Mouse (Mus musculus): Measurements from ENCODE around the gene Zdhhc9. TPM values are rescaled to one million over a fixed set of nuclear protein-coding genes. Genes with fewer than 3 reads are reported as not detected.
"Not testable (repeated sequence)": the region's sequence is repeated elsewhere in the genome, so short reads cannot be mapped to it uniquely, and the experiment has no call there.

The Zdhhc9 gene
- polyA plus RNA-seq (2016; fragmentation: Nextera tagmentation; extraction: Ambion mirVana), result 8.0 and 8.3 TPM in 2 replicates

- peaks cover 4% of the 10 kb centered on the region; the same call in 1 of the 2 replicates for H3K4me1 ChIP-seq
- no peaks in the 10 kb centered on the region for H3K36me3 ChIP-seq
- peak within 1 kb of the TSS; percentile 75 for H3K27ac ChIP-seq
- H3K9me3 ChIP-seq (replicated peaks), result no peaks in the 10 kb centered on the region
- ATAC-seq (ENCODE audit: low FRiP score), result peak; percentile 99
- peak within 1 kb of the TSS; percentile 66 for H3K9ac ChIP-seq
- H3K4me2 ChIP-seq (replicated peaks), result peak within 1 kb of the TSS; percentile 55
- 21% methylated on average over 34 of the region's 34 CpGs for WGBS
- no peaks in the 10 kb centered on the region for H3K27me3 ChIP-seq
- peak within 1 kb of the TSS; percentile 65 for H3K4me3 ChIP-seq
Measured at GRCm38 (mm10) chrX:48208519-48209185, at the start of gene Zdhhc9. Zdhhc9 (minus strand) TSS chrX:48208878.

- Histone ChIP-seq H3K4me1 (peaks cover 5% of the 10 kb centered on the region; the same call in 1 of the 2 replicates), H3K9me3 (replicated peaks) (no peaks in the 10 kb centered on the region), H3K4me3 (peak overlapping the region; percentile 47), H3K27ac (no peak overlapping the region), H3K27me3 (no peaks in the 10 kb centered on the region), H3K4me2 (replicated peaks) (peak overlapping the region; percentile 54), H3K9ac (peak overlapping the region; percentile 47; the same call in 1 of the 2 replicates), H3K36me3 (0 out of 2 replicates have a peak, but pooled peaks cover 7% of the 10 kb centered on the region)
- 23% methylated on average over 16 of the region's 16 CpGs for WGBS
- ATAC-seq (ENCODE audit: low FRiP score), result no peak; the same call in 1 of the 2 replicates
Measured at GRCm38 (mm10) chrX:48257011-48257410, 48.3 kb upstream of the Zdhhc9 start.

- 17% methylated on average over 33 of the region's 33 CpGs for WGBS
- H3K36me3 ChIP-seq, result 0 out of 2 replicates have a peak, but pooled peaks cover 6% of the 10 kb centered on the region
- H3K4me1 ChIP-seq, result peaks cover 5% of the 10 kb centered on the region; the same call in 1 of the 2 replicates
- H3K27ac ChIP-seq, result peak within 1 kb of the TSS; percentile 86
- H3K9me3 ChIP-seq (replicated peaks), result no peaks in the 10 kb centered on the region
- H3K9ac ChIP-seq, result peak within 1 kb of the TSS; percentile 53
- H3K4me2 ChIP-seq (replicated peaks), result peak within 1 kb of the TSS; percentile 54
- peak; percentile 98 for ATAC-seq (ENCODE audit: low FRiP score)
- H3K4me3 ChIP-seq, result peak within 1 kb of the TSS; percentile 47
- no peaks in the 10 kb centered on the region for H3K27me3 ChIP-seq
Measured at GRCm38 (mm10) chrX:48256468-48257007, 47.9 kb upstream of the Zdhhc9 start, which contains the start of gene Utp14a. Utp14a (plus strand) TSS chrX:48256862.

- Histone ChIP-seq H3K27ac (peak overlapping the region; percentile 86), H3K9ac (peak overlapping the region; percentile 53; the same call in 1 of the 2 replicates), H3K4me3 (peak overlapping the region; percentile 47), H3K36me3 (0 out of 2 replicates have a peak, but pooled peaks cover 3% of the 10 kb centered on the region), H3K9me3 (replicated peaks) (no peaks in the 10 kb centered on the region), H3K27me3 (no peaks in the 10 kb centered on the region), H3K4me2 (replicated peaks) (peak overlapping the region; percentile 54), H3K4me1 (peaks cover 5% of the 10 kb centered on the region; the same call in 1 of the 2 replicates)
- ATAC-seq (ENCODE audit: low FRiP score), result peak; percentile 59; the same call in 1 of the 2 replicates
- 14% methylated on average over 18 of the region's 18 CpGs for WGBS
Measured at GRCm38 (mm10) chrX:48255830-48256428, 47.3 kb upstream of the Zdhhc9 start.

- no peak overlapping the region for H3K9ac ChIP-seq
- 76% methylated on average over 7 of the region's 7 CpGs for WGBS
- no peak overlapping the region for H3K27ac ChIP-seq
- H3K4me2 ChIP-seq (replicated peaks), result no peak overlapping the region
- no peaks in the 10 kb centered on the region for H3K4me1 ChIP-seq
- ATAC-seq (ENCODE audit: low FRiP score), result no peak
- H3K4me3 ChIP-seq, result no peak overlapping the region
- H3K27me3 ChIP-seq, result no peaks in the 10 kb centered on the region
- no peaks in the 10 kb centered on the region for H3K9me3 ChIP-seq (replicated peaks)
- H3K36me3 ChIP-seq, result no peaks in the 10 kb centered on the region
Measured at GRCm38 (mm10) chrX:48234417-48234816, 25.7 kb upstream of the Zdhhc9 start.

- Histone ChIP-seq H3K36me3 (no peaks in the 10 kb centered on the region), H3K9ac (no peak overlapping the region), H3K27ac (no peak overlapping the region), H3K9me3 (replicated peaks) (no peaks in the 10 kb centered on the region), H3K4me2 (replicated peaks) (no peak overlapping the region), H3K4me1 (no peaks in the 10 kb centered on the region), H3K4me3 (no peak overlapping the region), H3K27me3 (no peaks in the 10 kb centered on the region)
- WGBS, result 77% methylated on average over 7 of the region's 7 CpGs
- no peak for ATAC-seq (ENCODE audit: low FRiP score)
Measured at GRCm38 (mm10) chrX:48226225-48226624, 17.5 kb upstream of the Zdhhc9 start.

- H3K4me2 ChIP-seq (replicated peaks), result no peak overlapping the region
- H3K4me3 ChIP-seq, result no peak overlapping the region
- H3K9ac ChIP-seq, result no peak overlapping the region
- H3K27ac ChIP-seq, result no peak overlapping the region
- H3K9me3 ChIP-seq (replicated peaks), result no peaks in the 10 kb centered on the region
- WGBS, result 87% methylated on average over 7 of the region's 7 CpGs
- H3K4me1 ChIP-seq, result no peaks in the 10 kb centered on the region
- no peaks in the 10 kb centered on the region for H3K36me3 ChIP-seq
- H3K27me3 ChIP-seq, result no peaks in the 10 kb centered on the region
- no peak for ATAC-seq (ENCODE audit: low FRiP score)
Measured at GRCm38 (mm10) chrX:48222706-48223105, 14.0 kb upstream of the Zdhhc9 start.

GRCm38 (mm10) chrX:48219468-48219867 lies 10.8 kb upstream of the Zdhhc9 start:
- Histone ChIP-seq H3K4me1 (no peaks in the 10 kb centered on the region), H3K9ac (no peak overlapping the region), H3K4me2 (replicated peaks) (no peak overlapping the region), H3K27ac (no peak overlapping the region), H3K36me3 (no peaks in the 10 kb centered on the region), H3K4me3 (no peak overlapping the region), H3K9me3 (replicated peaks) (no peaks in the 10 kb centered on the region), H3K27me3 (no peaks in the 10 kb centered on the region)
- 73% methylated on average over 5 of the region's 5 CpGs for WGBS
- no peak for ATAC-seq (ENCODE audit: low FRiP score)

GRCm38 (mm10) chrX:48209746-48210145 lies 1.1 kb upstream of the Zdhhc9 start:
- H3K27me3 ChIP-seq; H3K9me3 ChIP-seq (replicated peaks); H3K4me3 ChIP-seq; H3K27ac ChIP-seq; ATAC-seq (ENCODE audit: low FRiP score); H3K4me2 ChIP-seq (replicated peaks); H3K4me1 ChIP-seq; H3K36me3 ChIP-seq; H3K9ac ChIP-seq: not testable (repeated sequence)
- 100% methylated on average over 2 of the region's 4 CpGs for WGBS

GRCm38 (mm10) chrX:48207761-48208487 lies 754 bp downstream of the Zdhhc9 start:
- ATAC-seq (ENCODE audit: low FRiP score), result peak; percentile 89
- H3K27ac ChIP-seq, result peak overlapping the region; percentile 62
- 17% methylated on average over 33 of the region's 36 CpGs for WGBS
- no peaks in the 10 kb centered on the region for H3K27me3 ChIP-seq
- H3K4me1 ChIP-seq, result peaks cover 4% of the 10 kb centered on the region; the same call in 1 of the 2 replicates
- peak overlapping the region; percentile 66 for H3K9ac ChIP-seq
- no peaks in the 10 kb centered on the region for H3K36me3 ChIP-seq
- peak overlapping the region; percentile 55 for H3K4me2 ChIP-seq (replicated peaks)
- no peaks in the 10 kb centered on the region for H3K9me3 ChIP-seq (replicated peaks)
- H3K4me3 ChIP-seq, result peak overlapping the region; percentile 65

GRCm38 (mm10) chrX:48204469-48204868 lies 4.2 kb downstream of the Zdhhc9 start:
- no peak overlapping the region for H3K9ac ChIP-seq
- H3K27ac ChIP-seq, result no peak overlapping the region
- H3K27me3 ChIP-seq, result no peaks in the 10 kb centered on the region
- no peak overlapping the region for H3K4me2 ChIP-seq (replicated peaks)
- H3K36me3 ChIP-seq, result no peaks in the 10 kb centered on the region
- WGBS, result 93% methylated on average over 6 of the region's 6 CpGs
- H3K9me3 ChIP-seq (replicated peaks), result no peaks in the 10 kb centered on the region
- ATAC-seq (ENCODE audit: low FRiP score), result no peak
- peaks cover 4% of the 10 kb centered on the region; the same call in 1 of the 2 replicates for H3K4me1 ChIP-seq
- no peak overlapping the region for H3K4me3 ChIP-seq

- Histone ChIP-seq H3K9ac (no peak overlapping the region), H3K36me3 (no peaks in the 10 kb centered on the region), H3K4me3 (no peak overlapping the region), H3K9me3 (replicated peaks) (no peaks in the 10 kb centered on the region), H3K27ac (no peak overlapping the region), H3K4me2 (replicated peaks) (no peak overlapping the region), H3K27me3 (no peaks in the 10 kb centered on the region), H3K4me1 (peaks cover 4% of the 10 kb centered on the region; the same call in 1 of the 2 replicates)
- no peak for ATAC-seq (ENCODE audit: low FRiP score)
- 84% methylated on average over 7 of the region's 7 CpGs for WGBS
Measured at GRCm38 (mm10) chrX:48203763-48204162, 4.9 kb downstream of the Zdhhc9 start.
